Mouse (Mus musculus) MEL-GATA-1-ER (cell line): Measurements from ENCODE around the gene 9530003J23Rik.
"Not testable (repeated sequence)": the region's sequence is repeated elsewhere in the genome, so short reads cannot be mapped to it uniquely, and the experiment has no call there.

Experiments
- DNase-seq: peaks from one replicate; pipeline ENCODE4 v3.0.0-alpha.2; 2012; ENCODE audit warnings: low read depth; ENCODE audit errors: extremely low read depth

The 9530003J23Rik gene

DNA sequence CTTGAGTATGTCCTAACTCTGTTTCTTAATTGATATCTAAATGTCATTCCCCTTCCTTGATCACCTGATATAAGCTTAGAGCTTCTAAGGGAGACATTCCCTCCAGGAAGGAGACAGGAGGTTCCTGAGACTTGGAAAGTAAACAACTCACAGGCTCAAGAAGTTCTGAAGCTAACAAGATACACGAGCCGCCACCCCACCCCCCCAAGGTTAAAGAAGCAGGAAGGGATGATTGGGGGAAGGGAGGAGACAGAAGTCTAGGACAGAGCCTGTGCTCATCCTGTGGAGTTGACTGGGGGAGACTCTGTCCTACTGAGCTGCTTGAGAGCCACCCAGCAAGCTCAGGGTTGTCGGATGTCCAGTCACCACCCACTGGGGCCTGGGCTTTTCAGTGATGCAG, 12.5 kb downstream of the 9530003J23Rik start:
- no peak for DNase-seq

DNA sequence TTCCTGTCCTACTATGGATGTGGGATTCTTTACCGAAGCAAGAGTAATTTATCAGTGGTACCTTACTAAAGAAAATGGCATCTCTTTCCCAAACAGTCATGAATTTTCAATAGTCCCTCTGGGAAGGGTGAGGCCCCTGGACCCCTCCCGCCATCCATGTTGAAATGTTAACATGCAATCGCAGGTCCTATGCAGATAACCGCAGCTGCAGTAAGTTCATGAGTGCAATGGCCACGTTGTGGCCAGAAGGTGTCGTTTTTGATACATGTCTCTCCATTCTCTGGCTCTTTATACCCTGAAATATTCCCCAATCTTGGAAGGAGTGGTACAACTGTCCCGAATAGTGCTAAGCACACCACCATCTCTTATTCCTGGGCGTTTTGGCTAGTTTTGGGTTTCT, 13.4 kb downstream of the 9530003J23Rik start:
- DNase-seq = peak; percentile 26

DNA sequence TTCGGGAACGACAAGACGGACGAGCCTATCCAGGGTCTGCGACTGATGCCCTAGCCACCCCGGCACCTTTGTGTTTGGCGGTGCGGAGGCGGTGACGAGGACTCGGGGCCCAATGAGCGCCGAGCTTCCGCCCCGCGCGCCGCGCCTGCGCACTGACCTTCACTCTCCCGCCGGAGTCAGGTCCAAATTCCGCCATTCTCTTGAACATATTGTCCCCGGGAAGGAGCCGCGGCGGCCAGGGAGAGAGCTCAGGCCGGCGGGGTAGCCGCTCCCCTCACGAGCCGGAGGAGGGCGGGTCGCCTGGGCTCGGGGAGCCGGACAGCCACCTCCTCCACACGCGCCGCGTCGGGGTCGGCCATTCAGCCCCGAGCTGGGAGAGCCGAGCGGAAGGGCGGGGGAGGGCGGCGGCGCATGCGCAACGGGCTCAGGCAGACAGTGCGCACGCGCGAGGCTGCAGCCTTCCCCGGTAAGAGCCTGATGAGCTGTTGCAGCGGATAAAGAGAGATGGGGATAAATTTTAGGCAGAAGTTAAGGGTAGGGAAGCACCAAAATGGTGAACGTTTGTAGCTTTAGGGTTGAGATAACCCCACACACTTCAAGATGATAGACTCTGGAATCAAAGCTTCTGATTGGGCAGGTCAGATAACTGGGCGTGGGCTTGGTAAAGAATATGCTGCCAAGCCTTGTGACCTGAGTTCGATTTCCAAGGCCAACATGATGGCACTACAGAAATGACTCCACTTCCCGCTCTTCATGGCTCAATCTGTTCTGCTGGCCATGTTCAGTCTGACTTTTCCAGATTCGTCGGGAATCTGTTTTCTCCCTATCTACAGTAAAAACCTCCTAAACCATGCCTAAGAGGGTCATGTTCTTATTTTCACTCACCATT, 14.2 kb downstream of the 9530003J23Rik start, which contains the start of gene Yeats4:
Yeats4 (minus strand) TSS at position 406 of the 889 bp plus-strand sequence.
- DNase-seq = peak; percentile 78

DNA sequence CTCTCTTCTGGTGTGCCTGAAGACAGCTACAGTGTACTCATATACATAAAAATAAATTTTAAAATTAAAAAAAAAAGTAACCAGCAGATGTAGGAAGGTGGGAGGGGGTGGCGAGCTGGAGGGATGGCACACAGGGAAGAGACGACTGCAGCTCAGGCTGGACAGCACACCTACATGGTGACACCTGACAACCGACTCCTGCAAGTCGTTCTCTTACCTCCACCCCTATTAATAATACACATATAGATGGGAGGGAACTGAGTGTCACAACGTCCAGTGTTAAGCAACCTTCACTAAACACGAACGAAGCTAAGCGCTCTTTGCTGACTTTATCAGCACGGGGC, 14.8 kb downstream of the 9530003J23Rik start:
- DNase-seq = no peak

- no peak for DNase-seq
Observed at GRCm38 (mm10) chr10:117222821-117223220, 15.7 kb downstream of the 9530003J23Rik start.

- no peak for DNase-seq
Observed at GRCm38 (mm10) chr10:117218351-117218750, 20.2 kb downstream of the 9530003J23Rik start.

DNA sequence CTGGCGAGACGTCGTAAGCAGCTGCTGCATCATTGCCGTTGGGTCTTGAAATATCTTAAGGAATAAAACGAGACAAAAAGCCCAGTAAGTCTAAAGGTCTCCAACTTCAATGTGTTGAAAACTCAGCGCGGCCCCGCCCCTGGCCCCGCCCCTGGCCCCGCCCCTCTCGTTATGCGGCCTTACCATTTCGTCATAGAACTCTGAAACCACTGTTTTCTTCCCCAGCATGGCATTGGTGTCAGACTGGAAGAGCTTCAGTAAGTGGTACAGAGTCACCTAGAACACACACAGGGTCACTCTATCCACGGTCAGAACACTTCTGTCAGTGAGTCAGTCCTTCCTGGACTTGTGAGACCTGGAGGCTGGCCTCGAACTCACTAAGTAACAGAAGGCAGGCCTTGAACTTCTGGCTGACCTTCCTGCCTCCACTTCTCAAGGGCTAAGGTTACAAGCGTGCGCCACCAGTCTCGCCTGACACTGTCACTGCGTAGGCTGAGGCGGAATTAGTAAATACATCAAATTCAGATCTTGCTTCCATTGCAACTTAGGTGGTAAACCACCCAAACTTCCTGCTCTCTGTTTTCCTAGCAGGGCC, 21.2 kb downstream of the 9530003J23Rik start:
- DNase-seq = no peak

GRCm38 (mm10) chr10:117216793-117217192, 21.7 kb downstream of the 9530003J23Rik start:
- DNase-seq = peak; percentile 28

DNA sequence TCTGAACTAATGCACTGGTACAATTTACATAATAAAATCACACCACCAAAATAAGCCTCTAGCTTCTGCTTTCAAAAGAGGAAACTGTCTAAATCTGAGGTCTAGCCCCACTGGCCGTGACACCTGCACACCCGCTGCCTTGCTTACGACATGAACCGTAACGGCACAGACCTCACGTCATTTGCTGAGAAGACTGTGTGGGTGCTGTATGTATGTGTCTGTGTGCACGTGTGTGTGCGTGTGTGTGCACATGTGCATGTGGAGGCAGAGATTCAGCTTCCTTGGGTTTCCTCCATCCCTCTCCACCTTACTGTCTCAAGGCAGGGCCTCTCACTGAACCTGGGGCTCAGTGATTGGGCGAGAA, 22.4 kb downstream of the 9530003J23Rik start:
- no peak for DNase-seq

- DNase-seq = no peak
Observed at GRCm38 (mm10) chr10:117215409-117216131, 22.9 kb downstream of the 9530003J23Rik start.

- no peak for DNase-seq
Observed at GRCm38 (mm10) chr10:117211023-117211422, 27.5 kb downstream of the 9530003J23Rik start.

DNA sequence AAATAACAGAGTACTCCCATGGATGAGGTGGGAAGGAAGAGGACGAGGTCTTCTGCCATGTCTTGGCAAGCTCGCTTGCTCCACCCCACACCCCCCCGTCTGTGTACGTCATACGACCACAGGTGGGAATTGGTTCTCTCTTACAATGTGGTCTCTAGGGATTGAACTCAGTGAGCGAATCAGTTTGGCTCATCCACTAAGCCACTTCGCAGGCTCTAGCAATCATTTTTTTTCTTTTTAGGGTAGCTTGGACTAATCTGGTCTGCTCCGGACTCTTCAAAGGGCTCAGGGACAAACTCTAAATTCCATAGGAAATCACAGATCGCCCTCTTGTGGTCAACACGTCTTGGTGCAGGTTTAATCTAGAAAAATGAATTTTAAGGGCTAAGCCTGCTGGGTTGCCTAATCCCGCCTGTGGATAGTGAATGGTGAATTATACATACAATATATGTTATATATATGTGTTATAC, 29.0 kb downstream of the 9530003J23Rik start:
- peak; percentile 55 for DNase-seq

- not testable (repeated sequence) for DNase-seq
Observed at GRCm38 (mm10) chr10:117208787-117209186, 29.7 kb downstream of the 9530003J23Rik start.

- DNase-seq = no peak
Observed at GRCm38 (mm10) chr10:117208221-117208620, 30.3 kb downstream of the 9530003J23Rik start.

- DNase-seq = no peak
Observed at GRCm38 (mm10) chr10:117206070-117206469, 32.4 kb downstream of the 9530003J23Rik start.

GRCm38 (mm10) chr10:117203558-117203981, 34.9 kb downstream of the 9530003J23Rik start:
- DNase-seq = no peak

GRCm38 (mm10) chr10:117202981-117203557, 35.4 kb downstream of the 9530003J23Rik start:
- no peak for DNase-seq

DNA sequence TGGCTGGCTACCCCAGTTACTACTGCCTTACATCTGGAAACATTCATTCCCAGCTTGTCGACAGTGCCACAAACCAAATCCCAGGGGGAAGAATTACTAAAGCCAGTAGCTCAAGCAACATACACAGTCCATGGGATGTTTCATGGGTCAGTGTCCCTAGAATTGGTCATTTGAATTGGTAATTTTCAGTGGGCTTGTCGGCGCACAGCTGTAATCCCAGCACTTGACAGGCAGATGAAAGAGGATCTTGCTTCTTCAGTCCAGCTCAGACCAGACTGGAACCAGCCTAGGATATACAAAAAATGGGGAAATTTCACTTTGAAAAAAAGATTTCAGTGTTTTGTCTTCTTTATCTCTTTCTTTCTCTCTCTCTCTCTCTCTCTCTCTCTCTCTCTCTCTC, 38.8 kb downstream of the 9530003J23Rik start:
- DNase-seq = no peak

DNA sequence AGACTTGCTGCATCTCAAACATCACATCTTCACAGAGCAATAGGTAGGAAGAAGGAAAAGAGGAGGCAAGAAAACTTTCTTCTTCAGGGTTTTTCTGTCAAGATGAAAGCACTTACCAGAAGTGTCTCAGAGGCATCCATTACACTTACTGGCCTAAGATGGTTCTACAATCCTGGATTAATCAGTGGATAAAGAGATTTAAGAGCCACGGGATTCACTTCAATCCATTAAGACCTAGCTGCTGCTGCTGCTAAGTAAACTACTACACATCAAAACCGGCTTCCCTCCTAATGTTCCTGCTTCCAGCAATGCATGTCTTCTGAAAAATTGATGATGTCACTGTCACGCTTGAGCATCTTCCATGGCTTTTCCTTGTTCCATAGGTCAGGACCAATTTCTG, 41.8 kb downstream of the 9530003J23Rik start:
- DNase-seq = no peak

DNA sequence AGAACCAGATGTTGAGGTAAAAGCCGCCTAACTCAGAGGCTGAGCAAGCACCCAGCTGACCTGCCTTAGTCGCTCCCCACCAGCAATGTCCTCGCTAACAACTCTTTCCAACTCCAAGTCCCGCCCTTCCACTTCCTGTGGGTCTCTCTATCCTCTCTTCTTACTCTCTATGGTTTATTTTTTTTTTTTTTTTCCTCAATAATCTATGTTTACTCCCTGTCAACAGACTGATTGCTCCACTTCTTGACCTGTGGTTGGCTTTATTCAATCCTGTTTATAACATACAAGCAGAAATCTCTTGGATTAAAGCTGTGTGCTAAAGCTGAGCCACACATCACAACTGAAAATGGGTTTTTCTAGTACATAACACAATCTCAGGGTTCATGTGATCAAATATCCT, 42.8 kb downstream of the 9530003J23Rik start:
- no peak for DNase-seq

DNA sequence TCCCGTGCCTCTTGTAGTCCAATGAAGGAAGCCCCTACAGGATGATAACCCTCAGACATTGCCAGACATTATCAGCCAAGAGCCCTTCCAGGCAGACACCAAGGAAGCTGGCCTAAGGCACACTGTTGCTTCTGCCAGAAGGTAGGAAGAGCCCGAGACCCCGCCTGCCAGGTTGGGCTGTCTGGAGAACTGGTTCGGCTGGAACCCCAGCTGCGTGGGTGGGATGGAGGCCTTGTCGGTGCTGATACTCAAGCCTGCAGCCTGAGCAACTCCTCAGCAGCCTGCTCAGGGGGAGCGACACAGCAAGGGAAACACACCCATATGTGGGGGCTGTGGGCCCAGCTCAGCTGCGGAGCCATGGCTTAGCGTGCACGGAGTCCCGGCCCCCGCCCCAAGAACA, 43.5 kb downstream of the 9530003J23Rik start:
- DNase-seq = no peak

GRCm38 (mm10) chr10:117193364-117193763, 45.1 kb downstream of the 9530003J23Rik start:
- no peak for DNase-seq
